Mouse (Mus musculus): ENCODE data around the gene Acsl5. TPM values are rescaled to one million over a fixed set of nuclear protein-coding genes. Genes with fewer than 3 reads are reported as not detected.

Gene Acsl5
- polyA plus RNA-seq, 1 experiment from 2014 or later, result 35.8 TPM

DNA sequence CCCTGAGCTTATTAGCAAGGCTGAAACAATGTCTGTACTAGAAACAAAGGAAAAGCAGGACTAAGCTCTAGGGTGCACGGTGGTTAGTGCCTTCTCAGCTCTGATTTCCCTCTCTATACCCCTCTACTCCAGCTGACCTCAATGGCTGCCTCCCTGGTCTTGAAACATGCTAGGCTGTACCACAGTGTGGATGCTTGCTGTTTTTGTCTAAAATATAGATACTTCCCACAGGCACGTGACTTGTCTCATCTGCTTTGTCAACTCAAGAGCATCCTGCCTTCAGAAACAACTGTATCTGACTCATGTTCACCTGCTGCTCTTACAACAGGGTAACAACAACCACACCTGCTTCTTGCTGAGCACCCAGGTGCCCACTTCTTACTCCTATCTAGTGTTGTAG, 45.8 kb downstream of the Acsl5 start:
- 88% methylated on average over 2 of the region's 2 CpGs for WGBS (ENCODE audit: insufficient replicate concordance)
- Histone ChIP-seq H3K4me1 (ENCODE audit: control insufficient read depth, insufficient read depth, low read length) (no peaks in the 10 kb centered on the region), H3K27ac (ENCODE audit: low read depth, low read length) (no peak overlapping the region), H3K9me3 (replicated peaks; ENCODE audit: control insufficient read depth, low read length) (no peaks in the 10 kb centered on the region), H3K4me3 (ENCODE audit: low read depth, low read length) (no peak overlapping the region), H3K4me2 (no peak overlapping the region), H3K36me3 (ENCODE audit: control insufficient read depth, insufficient read depth, low read length) (peaks cover 9% of the 10 kb centered on the region), H3K9ac (ENCODE audit: low read depth, low read length) (no peak overlapping the region), H3K27me3 (ENCODE audit: control insufficient read depth, insufficient read depth, low read length) (no peaks in the 10 kb centered on the region)
- no peak for ATAC-seq (replicated peaks; ENCODE audit: insufficient number of reproducible peaks, low FRiP score, low TSS enrichment)

DNA sequence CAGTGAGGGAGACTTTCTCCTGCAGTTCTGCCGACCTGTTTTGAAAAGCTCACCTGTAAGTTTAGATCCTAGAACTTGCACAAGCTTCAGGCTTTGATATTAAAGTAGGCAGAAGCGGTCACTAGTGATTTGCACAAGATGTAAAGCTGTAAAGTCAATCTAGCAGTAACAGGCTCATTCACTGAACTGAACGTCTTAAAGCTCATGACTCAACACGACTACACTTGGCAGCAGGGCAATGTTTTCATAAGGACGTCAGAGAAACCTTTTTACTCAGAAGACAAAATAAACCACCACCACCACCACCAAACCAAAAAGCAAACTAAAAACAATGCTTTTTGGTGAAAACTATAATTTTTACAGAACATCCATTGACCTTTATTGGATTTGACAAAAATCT, 46.2 kb downstream of the Acsl5 start:
- ATAC-seq (replicated peaks; ENCODE audit: insufficient number of reproducible peaks, low FRiP score, low TSS enrichment), result no peak
- no peak overlapping the region for H3K4me3 ChIP-seq (ENCODE audit: low read depth, low read length)
- H3K27me3 ChIP-seq (ENCODE audit: control insufficient read depth, insufficient read depth, low read length), result no peaks in the 10 kb centered on the region
- H3K4me2 ChIP-seq, result no peak overlapping the region
- H3K36me3 ChIP-seq (ENCODE audit: control insufficient read depth, insufficient read depth, low read length), result peaks cover 9% of the 10 kb centered on the region
- no peak overlapping the region for H3K9ac ChIP-seq (ENCODE audit: low read depth, low read length)
- H3K4me1 ChIP-seq (ENCODE audit: control insufficient read depth, insufficient read depth, low read length), result no peaks in the 10 kb centered on the region
- H3K27ac ChIP-seq (ENCODE audit: low read depth, low read length), result no peak overlapping the region
- no peaks in the 10 kb centered on the region for H3K9me3 ChIP-seq (replicated peaks; ENCODE audit: control insufficient read depth, low read length)
- 83% methylated on average over 5 of the region's 5 CpGs for whole genome bisulfite sequencing (ENCODE audit: insufficient replicate concordance)

DNA sequence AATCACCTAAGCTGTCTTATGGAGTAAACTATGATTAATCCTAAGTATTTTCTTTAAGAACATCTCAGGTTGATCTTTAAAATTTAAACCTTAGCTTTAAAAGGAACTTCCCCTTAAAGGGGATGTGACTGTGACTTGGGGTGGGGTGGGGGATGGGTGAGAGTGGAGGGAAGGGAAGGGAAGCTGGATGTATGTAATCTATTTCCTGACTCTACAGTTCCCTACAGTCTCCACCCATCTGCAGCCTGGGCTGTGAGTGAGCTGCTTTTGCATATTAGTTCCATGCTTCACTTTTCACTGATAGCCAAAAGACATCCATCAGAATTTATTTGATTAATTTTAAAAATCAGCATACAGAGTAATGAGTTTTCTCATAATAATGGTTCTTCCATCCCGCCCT, 47.6 kb downstream of the Acsl5 start:
- H3K36me3 ChIP-seq (ENCODE audit: control insufficient read depth, insufficient read depth, low read length), result peaks cover 15% of the 10 kb centered on the region
- 88% methylated on average over 1 of the region's 1 CpGs for WGBS (ENCODE audit: insufficient replicate concordance)

DNA sequence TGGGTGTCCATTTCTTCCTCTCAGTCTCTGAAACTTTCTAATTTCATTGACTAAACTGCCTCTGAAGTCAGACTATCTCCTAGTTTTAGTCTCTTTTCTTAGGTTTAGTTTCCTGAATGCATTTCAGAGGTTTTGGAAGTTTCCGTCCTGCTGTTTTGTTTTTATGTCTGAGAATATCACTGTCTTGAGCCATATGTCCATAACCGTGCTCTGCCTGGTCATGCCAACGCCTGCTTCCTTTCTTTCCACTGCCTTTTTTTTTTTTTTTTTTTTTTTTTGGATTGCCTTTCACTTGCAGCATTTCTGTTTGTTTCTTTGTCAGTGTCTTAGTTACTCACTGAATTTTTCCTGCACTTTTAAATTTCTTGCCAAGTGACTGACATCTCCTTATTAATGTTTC, 48.8 kb downstream of the Acsl5 start:
- no peaks in the 10 kb centered on the region for H3K27me3 ChIP-seq (ENCODE audit: control insufficient read depth, insufficient read depth, low read length)
- no peak overlapping the region for H3K27ac ChIP-seq (ENCODE audit: low read depth, low read length)
- 74% methylated on average over 3 of the region's 3 CpGs for WGBS (ENCODE audit: insufficient replicate concordance)
- H3K9me3 ChIP-seq (replicated peaks; ENCODE audit: control insufficient read depth, low read length), result no peaks in the 10 kb centered on the region
- H3K9ac ChIP-seq (ENCODE audit: low read depth, low read length), result no peak overlapping the region
- no peak overlapping the region for H3K4me3 ChIP-seq (ENCODE audit: low read depth, low read length)
- peaks cover 15% of the 10 kb centered on the region; the same call in 1 of the 2 replicates for H3K36me3 ChIP-seq (ENCODE audit: control insufficient read depth, insufficient read depth, low read length)
- ATAC-seq (replicated peaks; ENCODE audit: insufficient number of reproducible peaks, low FRiP score, low TSS enrichment), result no peak
- H3K4me1 ChIP-seq (ENCODE audit: control insufficient read depth, insufficient read depth, low read length), result no peaks in the 10 kb centered on the region
- H3K4me2 ChIP-seq, result no peak overlapping the region

More for the DNA sequence above, 47.6 kb downstream of the Acsl5 start:
- ATAC-seq (replicated peaks; ENCODE audit: insufficient number of reproducible peaks, low FRiP score, low TSS enrichment), result no peak
- Histone ChIP-seq H3K4me2 (no peak overlapping the region), H3K9me3 (replicated peaks; ENCODE audit: control insufficient read depth, low read length) (no peaks in the 10 kb centered on the region), H3K4me3 (ENCODE audit: low read depth, low read length) (no peak overlapping the region), H3K27me3 (ENCODE audit: control insufficient read depth, insufficient read depth, low read length) (no peaks in the 10 kb centered on the region), H3K27ac (ENCODE audit: low read depth, low read length) (no peak overlapping the region), H3K4me1 (ENCODE audit: control insufficient read depth, insufficient read depth, low read length) (no peaks in the 10 kb centered on the region), H3K9ac (ENCODE audit: low read depth, low read length) (no peak overlapping the region)

DNA sequence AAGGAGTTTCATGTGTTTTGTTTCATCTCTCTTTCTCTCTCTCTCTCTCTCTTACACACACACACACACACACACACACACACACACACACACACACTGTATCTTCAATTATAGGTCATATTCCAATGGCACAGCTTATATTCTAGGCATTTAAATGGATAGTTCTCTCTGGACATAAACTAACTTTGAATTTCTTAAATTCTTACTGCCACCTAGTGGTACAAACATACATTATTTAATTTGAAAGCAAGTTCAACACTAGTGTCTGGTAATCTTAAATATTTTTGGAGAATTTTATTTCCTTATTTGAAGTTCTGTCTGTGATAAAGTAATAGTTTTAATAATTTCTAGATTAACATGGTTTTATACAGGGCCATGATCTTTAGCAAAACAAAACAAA, 53.3 kb downstream of the Acsl5 start:
- H3K4me2 ChIP-seq, result no peak overlapping the region
- H3K4me3 ChIP-seq (ENCODE audit: low read depth, low read length), result no peak overlapping the region
- no peak for ATAC-seq (replicated peaks; ENCODE audit: insufficient number of reproducible peaks, low FRiP score, low TSS enrichment)
- H3K9ac ChIP-seq (ENCODE audit: low read depth, low read length), result no peak overlapping the region
- H3K9me3 ChIP-seq (replicated peaks; ENCODE audit: control insufficient read depth, low read length), result no peaks in the 10 kb centered on the region
- H3K27ac ChIP-seq (ENCODE audit: low read depth, low read length), result no peak overlapping the region
- H3K4me1 ChIP-seq (ENCODE audit: control insufficient read depth, insufficient read depth, low read length), result no peaks in the 10 kb centered on the region
- peaks cover 15% of the 10 kb centered on the region for H3K36me3 ChIP-seq (ENCODE audit: control insufficient read depth, insufficient read depth, low read length)
- H3K27me3 ChIP-seq (ENCODE audit: control insufficient read depth, insufficient read depth, low read length), result no peaks in the 10 kb centered on the region

DNA sequence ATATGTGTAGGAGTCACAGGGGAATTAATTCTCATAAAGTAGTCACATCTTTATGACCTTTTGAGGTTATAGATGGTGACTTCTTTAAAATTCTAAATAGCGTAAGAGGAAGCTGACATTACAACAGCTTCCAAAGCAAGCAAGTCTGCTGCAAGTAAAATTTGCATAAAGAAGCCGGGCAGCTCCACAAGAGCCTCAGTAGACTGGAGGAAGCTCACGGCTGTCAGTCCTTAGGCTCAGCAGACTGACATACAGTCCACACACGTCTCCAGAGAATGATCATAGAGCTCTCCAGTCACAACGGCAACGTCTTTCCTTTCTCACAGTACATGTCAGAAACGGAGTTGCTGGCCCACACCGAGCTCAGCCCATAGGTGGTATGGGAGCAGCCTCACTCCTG, 60.1 kb downstream of the Acsl5 start:
- Histone ChIP-seq H3K27ac (ENCODE audit: low read depth, low read length) (no peak overlapping the region), H3K27me3 (ENCODE audit: control insufficient read depth, insufficient read depth, low read length) (no peaks in the 10 kb centered on the region), H3K4me2 (no peak overlapping the region), H3K9ac (ENCODE audit: low read depth, low read length) (no peak overlapping the region), H3K4me3 (ENCODE audit: low read depth, low read length) (no peak overlapping the region), H3K4me1 (ENCODE audit: control insufficient read depth, insufficient read depth, low read length) (0 out of 2 replicates have a peak, but pooled peaks cover 4% of the 10 kb centered on the region), H3K36me3 (ENCODE audit: control insufficient read depth, insufficient read depth, low read length) (peaks cover 9% of the 10 kb centered on the region), H3K9me3 (replicated peaks; ENCODE audit: control insufficient read depth, low read length) (no peaks in the 10 kb centered on the region)
- no peak for ATAC-seq (replicated peaks; ENCODE audit: insufficient number of reproducible peaks, low FRiP score, low TSS enrichment)
- 90% methylated on average over 8 of the region's 8 CpGs for WGBS (ENCODE audit: insufficient replicate concordance)

DNA sequence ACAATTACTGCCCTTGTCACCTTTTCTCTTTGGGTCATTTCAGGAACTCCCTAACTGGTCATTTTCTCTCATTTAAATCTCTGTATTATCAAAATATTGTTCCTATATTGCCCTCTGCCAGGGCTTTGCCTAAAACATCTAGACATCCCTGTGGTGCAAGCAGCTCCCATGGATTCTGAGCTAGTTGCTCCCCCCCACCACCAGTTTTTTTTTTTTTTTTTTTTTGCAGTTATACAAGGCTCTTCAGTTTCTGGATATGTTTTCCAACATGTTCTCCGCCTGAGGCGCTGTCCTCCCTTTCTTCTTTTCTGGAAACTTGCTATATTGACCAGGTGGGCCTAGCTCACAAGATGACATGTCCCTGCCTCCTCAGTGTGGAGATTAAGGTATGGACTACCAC, 61.9 kb downstream of the Acsl5 start:
- Histone ChIP-seq H3K4me3 (ENCODE audit: low read depth, low read length) (no peak overlapping the region), H3K36me3 (ENCODE audit: control insufficient read depth, insufficient read depth, low read length) (peaks cover 9% of the 10 kb centered on the region), H3K4me1 (ENCODE audit: control insufficient read depth, insufficient read depth, low read length) (0 out of 2 replicates have a peak, but pooled peaks cover 6% of the 10 kb centered on the region), H3K4me2 (no peak overlapping the region), H3K9ac (ENCODE audit: low read depth, low read length) (no peak overlapping the region), H3K27ac (ENCODE audit: low read depth, low read length) (no peak overlapping the region), H3K27me3 (ENCODE audit: control insufficient read depth, insufficient read depth, low read length) (no peaks in the 10 kb centered on the region), H3K9me3 (replicated peaks; ENCODE audit: control insufficient read depth, low read length) (no peaks in the 10 kb centered on the region)
- no peak for ATAC-seq (replicated peaks; ENCODE audit: insufficient number of reproducible peaks, low FRiP score, low TSS enrichment)
- 87% methylated on average over 2 of the region's 2 CpGs for WGBS (ENCODE audit: insufficient replicate concordance)

DNA sequence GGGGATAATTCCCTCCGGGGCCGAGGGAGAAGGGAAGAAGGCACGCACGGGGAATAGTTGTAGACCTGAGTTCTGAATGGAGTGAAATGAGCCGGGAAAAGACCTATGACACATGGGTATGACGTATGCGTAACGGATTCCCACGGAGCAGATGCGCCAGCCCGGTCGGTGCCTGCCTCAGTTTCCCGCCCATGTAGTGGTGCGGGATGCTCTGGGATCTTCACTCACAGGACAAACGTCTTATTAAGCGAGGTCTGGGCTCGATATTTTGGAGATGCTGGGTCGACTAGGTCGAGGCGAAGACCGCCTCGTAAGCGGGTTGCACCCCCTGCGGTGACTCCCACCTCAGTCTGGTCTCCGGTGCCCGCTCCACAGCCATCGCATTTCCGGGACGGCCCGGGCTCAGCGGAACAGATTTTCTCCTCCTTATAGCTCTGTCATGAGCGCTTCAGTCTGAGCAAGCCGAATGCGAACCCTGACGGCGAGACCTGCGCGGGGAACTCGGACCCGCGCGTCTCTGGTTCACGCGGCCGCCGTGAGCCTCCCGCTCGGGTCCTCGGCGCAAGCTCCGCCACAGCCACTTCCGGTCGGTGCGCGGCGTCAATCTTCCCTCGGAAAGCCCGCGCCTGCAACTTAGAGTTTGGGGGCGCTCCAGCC, 63.8 kb downstream of the Acsl5 start, which contains the start of gene Zdhhc6:
TSS of gene Zdhhc6 (minus strand) at position 581 of the 657 bp plus-strand sequence.
- 0 out of 2 replicates have a peak, but pooled peaks cover 6% of the 10 kb centered on the region for H3K4me1 ChIP-seq (ENCODE audit: control insufficient read depth, insufficient read depth, low read length)
- H3K27ac ChIP-seq (ENCODE audit: low read depth, low read length), result peak within 1 kb of the TSS; percentile 75
- under 1% methylated on average over 58 of the region's 60 CpGs for WGBS (ENCODE audit: insufficient replicate concordance)
- H3K27me3 ChIP-seq (ENCODE audit: control insufficient read depth, insufficient read depth, low read length), result no peaks in the 10 kb centered on the region
- no peaks in the 10 kb centered on the region for H3K9me3 ChIP-seq (replicated peaks; ENCODE audit: control insufficient read depth, low read length)
- peak within 1 kb of the TSS; percentile 73 for H3K4me3 ChIP-seq (ENCODE audit: low read depth, low read length)
- H3K9ac ChIP-seq (ENCODE audit: low read depth, low read length), result peak within 1 kb of the TSS; percentile 85
- ATAC-seq (replicated peaks; ENCODE audit: insufficient number of reproducible peaks, low FRiP score, low TSS enrichment), result peak; percentile 71
- H3K4me2 ChIP-seq, result peak within 1 kb of the TSS; percentile 87
- peaks cover 6% of the 10 kb centered on the region; the same call in 1 of the 2 replicates for H3K36me3 ChIP-seq (ENCODE audit: control insufficient read depth, insufficient read depth, low read length)
